Mouse (Mus musculus) bone marrow, adult 2 months (tissue): ENCODE measurements around the gene Slmap.

Source experiments
- CTCF ChIP-seq: fragments of 200-500 bp; IDR thresholded peaks from 2 replicates; pipeline ENCODE4 v1.5.1; 2011; ENCODE audit warnings: low read length, control low read depth; ENCODE audit not compliant: control insufficient read depth, insufficient read depth
- POLR2A ChIP-seq: fragments of 200-500 bp; IDR thresholded peaks from 2 replicates; pipeline ENCODE4 v1.6.1; 2011; ENCODE audit warnings: low read depth, mild to moderate bottlenecking, control low read depth, low read length, borderline replicate concordance; ENCODE audit not compliant: control insufficient read depth

GRCm38 (mm10) chr14:26413581-26413980 lies 121.2 kb downstream of the Slmap start:
- TF ChIP-seq CTCF (no peak), POLR2A (no peak)
